Mouse (Mus musculus) testis, adult 2 months (tissue): Measurements from ENCODE around the gene Col25a1. TPM values are rescaled to one million over a fixed set of nuclear protein-coding genes. Genes with fewer than 3 reads are reported as not detected.
A peak's percentile ranks its signal among the peaks of the same experiment; 100 is the strongest.

Source experiments
- H3K27ac ChIP-seq: fragments of 200-500 bp; 2 replicates; pipeline ENCODE4 v1.5.1; 2012; ENCODE audit warnings: low read depth, low read length; ENCODE audit not compliant: control insufficient read depth, insufficient read depth
- H3K27me3 ChIP-seq: fragments of 200-500 bp; 2 replicates; pipeline ENCODE4 v1.6.1; 2012; ENCODE audit warnings: mild to moderate bottlenecking, low read length, moderate library complexity; ENCODE audit not compliant: control insufficient read depth, insufficient read depth
- H3K36me3 ChIP-seq: fragments of 200-500 bp; 2 replicates; pipeline ENCODE4 v1.6.1; 2012; ENCODE audit warnings: mild to moderate bottlenecking, low read length; ENCODE audit not compliant: control insufficient read depth, insufficient read depth
- H3K4me1 ChIP-seq: fragments of 200-500 bp; 2 replicates; pipeline ENCODE4 v1.6.1; 2012; ENCODE audit warnings: low read length; ENCODE audit not compliant: control insufficient read depth, insufficient read depth
- H3K4me3 ChIP-seq: fragments of 200-500 bp; 2 replicates; pipeline ENCODE4 v1.5.1; 2012; ENCODE audit warnings: low read depth, mild to moderate bottlenecking, low read length, moderate library complexity, mixed read lengths; ENCODE audit not compliant: control insufficient read depth
- CTCF ChIP-seq: fragments of 200-500 bp; IDR thresholded peaks from 2 replicates; pipeline ENCODE4 v1.5.1; 2012; ENCODE audit warnings: low read depth, mild to moderate bottlenecking, inconsistent platforms, low read length, moderate library complexity; ENCODE audit not compliant: control insufficient read depth, insufficient read depth, insufficient replicate concordance
- POLR2A ChIP-seq: fragments of 200-500 bp; IDR thresholded peaks from 2 replicates; pipeline ENCODE4 v1.6.1; 2012; ENCODE audit warnings: low read depth, mild to moderate bottlenecking, inconsistent platforms, low read length, moderate library complexity; ENCODE audit not compliant: control insufficient read depth
- polyA plus RNA-seq: library from polyadenylated mRNA; depleted of rRNA; stranded (reverse); fragments of >200 nt; gene quantifications from 2 replicates; pipeline ENCODE4 v1.2.3, GENCODE M21; 2012

Gene Col25a1
- polyA plus RNA-seq, 1 experiment: 1.9 TPM

DNA sequence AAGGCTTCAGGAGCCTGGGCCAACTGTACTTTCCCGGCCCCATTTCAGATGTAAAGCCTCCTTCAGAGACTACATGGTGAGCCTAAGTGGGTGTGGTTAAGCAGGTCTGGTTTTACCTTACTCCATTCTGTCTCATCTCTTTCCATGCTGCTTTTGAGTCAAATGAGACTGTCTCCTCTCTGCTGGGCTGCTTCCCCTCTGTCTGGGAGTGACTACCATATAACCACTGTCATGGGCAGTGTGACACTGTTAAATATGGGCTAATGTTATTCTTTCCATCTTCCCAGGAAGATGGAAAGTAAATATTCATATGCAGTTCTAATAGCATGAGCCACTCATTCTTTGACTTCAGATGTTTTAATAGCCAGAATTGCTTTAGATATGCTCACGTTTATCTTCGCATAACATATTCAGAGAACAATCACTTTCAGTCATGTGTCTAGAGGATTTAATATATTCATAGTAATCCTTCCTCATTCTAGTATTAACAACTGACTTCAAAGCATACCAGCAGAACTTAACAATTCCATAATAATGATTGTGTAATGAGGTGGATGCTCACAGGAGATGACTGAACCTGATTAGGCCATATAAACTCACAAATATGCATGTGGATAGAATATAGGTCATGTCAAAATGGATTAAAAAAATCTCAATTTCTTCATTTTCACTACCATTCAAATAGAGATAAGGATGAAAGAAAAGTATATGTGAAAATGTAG is 243.5 kb downstream of the Col25a1 start:
- Histone ChIP-seq H3K27me3 (no peaks in the 10 kb centered on the region), H3K27ac (no peak overlapping the region), H3K4me1 (no peaks in the 10 kb centered on the region), H3K4me3 (no peak overlapping the region), H3K36me3 (no peaks in the 10 kb centered on the region)
- no peak for TF ChIP-seq POLR2A

DNA sequence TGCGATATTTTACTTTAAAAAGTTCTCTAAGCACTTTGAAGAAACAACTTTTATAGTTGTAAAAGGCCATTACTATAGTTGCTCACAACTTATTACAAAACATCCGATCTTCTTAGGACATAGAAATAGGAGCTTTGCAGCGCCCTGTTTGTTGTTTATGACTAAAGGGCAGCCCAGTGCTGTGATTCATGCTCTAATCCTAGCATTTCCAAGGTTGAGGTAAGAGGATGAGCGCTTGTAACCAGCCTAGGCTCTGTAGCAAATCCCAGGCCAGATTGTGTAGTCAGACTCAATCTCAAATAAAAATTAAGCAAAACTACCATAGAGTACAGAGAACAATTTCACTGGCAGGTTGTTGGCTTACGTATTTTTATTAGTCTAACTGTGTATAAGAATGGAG is 246.5 kb downstream of the Col25a1 start:
- TF ChIP-seq POLR2A (no peak), CTCF (no peak)
- Histone ChIP-seq H3K4me1 (no peaks in the 10 kb centered on the region), H3K36me3 (no peaks in the 10 kb centered on the region), H3K27ac (0 out of 2 replicates have a peak overlapping the region, but pooled peaks have one; percentile 42), H3K4me3 (no peak overlapping the region), H3K27me3 (no peaks in the 10 kb centered on the region)

DNA sequence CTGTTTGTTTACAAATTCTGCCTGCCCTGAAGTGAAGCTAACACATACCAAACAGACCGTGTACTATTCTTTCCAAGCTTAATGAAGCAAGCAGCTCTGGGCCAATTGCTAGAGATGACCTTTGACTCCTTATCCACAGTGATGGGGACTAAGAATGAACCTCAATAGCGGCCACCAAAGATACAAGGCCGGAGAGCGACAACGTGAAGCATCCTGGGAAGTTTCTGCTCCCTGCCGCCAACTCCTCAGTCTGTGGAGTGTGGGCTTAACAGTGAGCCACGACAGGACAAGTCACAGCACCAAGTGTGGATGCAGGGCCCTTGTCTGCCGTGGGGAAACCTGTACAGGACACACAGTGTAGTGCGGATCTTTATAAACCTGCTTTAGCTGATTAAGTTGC is 247.3 kb downstream of the Col25a1 start:
- Histone ChIP-seq H3K27ac (no peak overlapping the region), H3K36me3 (no peaks in the 10 kb centered on the region), H3K4me1 (no peaks in the 10 kb centered on the region), H3K27me3 (no peaks in the 10 kb centered on the region), H3K4me3 (no peak overlapping the region)
- no peak for TF ChIP-seq POLR2A
- TF ChIP-seq CTCF: no peak

DNA sequence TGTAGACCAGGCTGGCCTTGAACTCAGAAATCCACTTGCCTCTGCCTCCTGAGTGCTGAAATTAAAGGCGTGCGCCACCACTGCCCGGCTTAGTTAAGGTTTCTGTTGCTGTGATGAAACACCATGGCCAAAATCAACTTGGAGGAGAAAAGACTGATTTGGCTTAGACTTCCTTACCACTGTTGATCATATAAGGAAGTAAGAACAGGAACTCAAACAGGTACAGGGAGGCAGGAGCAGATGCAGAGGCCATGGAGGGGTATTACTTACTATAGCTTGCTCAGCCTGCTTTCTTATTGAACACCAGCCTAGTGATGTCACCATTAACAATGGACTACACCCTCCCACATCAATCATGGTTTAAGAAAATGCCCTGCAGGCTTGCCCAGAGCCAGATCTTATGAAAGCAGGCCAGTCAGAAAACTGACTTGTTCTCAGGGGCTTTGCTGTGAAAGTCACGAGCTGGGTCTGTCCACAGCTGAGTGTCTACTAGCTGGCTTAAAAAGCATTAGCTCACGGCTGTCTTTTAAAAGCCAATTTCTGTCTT is 249.1 kb downstream of the Col25a1 start:
- no peaks in the 10 kb centered on the region for H3K4me1 ChIP-seq
- no peak overlapping the region for H3K4me3 ChIP-seq
- H3K36me3 ChIP-seq: no peaks in the 10 kb centered on the region
- H3K27ac ChIP-seq: no peak overlapping the region
- H3K27me3 ChIP-seq: no peaks in the 10 kb centered on the region
- TF ChIP-seq POLR2A (no peak), CTCF (no peak)

DNA sequence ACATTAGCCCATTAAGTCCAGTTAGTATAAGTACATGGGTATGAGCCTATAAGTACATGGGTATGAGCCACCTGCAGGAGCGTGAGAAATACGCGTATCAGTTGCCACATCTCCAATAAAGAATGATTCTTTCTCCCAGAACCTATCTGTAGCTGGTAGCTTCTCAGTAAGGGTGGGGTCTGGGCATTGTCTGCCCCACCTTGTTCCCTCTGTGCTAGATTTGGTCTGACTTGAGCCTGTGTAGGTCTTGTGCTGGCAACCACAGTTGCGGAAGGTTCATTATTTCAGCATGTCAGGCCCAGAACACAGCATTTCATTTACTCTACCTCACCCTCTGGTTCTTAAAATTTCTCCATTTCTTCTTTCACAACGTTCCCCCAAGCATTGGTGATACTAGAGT is 250.4 kb downstream of the Col25a1 start:
- Histone ChIP-seq H3K4me1 (no peaks in the 10 kb centered on the region), H3K4me3 (no peak overlapping the region), H3K27ac (no peak overlapping the region), H3K36me3 (no peaks in the 10 kb centered on the region), H3K27me3 (no peaks in the 10 kb centered on the region)
- no peak for TF ChIP-seq POLR2A
- no peak for TF ChIP-seq CTCF

DNA sequence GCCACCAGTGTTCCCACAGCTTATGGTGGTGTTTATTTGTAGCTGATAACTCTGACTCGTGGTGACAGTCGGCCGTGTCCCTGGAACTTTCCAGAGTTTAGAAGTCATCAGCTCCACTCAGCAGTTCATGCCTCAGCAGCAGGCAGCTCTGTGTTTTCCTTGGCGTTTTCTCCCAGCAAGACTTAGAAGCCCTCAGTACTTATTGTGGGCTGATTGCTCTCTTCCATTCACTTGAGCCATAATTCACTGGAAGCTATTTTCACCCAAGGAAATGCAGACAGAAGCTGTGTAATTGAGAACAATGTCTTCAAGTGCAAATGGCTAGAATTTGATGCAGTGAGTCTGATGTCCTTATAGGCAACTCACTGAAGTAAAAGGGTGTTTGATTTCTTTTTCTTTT is 254.6 kb downstream of the Col25a1 start:
- Histone ChIP-seq H3K27ac (no peak overlapping the region), H3K4me1 (no peaks in the 10 kb centered on the region), H3K4me3 (no peak overlapping the region), H3K36me3 (no peaks in the 10 kb centered on the region), H3K27me3 (no peaks in the 10 kb centered on the region)
- no peak for TF ChIP-seq CTCF
- TF ChIP-seq POLR2A: no peak

DNA sequence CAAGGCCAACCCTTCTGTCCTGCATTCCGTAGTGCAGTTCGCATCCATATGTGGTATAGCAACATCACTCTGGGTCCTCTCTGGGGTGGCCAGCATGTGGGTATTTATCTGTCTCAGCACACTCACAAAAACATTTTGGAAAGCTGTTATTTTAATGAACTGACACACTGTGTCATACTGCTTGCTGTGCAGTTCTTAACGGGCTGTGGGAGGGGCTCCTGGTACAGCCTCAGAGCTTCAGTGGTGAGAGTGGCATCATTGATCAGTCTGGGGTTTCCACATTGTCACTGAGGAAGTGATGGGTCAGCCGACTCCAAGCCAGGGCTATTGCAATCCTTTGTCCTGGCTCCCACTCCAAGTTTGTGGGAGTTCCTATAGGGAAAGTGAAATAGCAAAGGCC is 255.9 kb downstream of the Col25a1 start:
- Histone ChIP-seq H3K27ac (no peak overlapping the region), H3K4me1 (no peaks in the 10 kb centered on the region), H3K27me3 (no peaks in the 10 kb centered on the region), H3K4me3 (no peak overlapping the region), H3K36me3 (no peaks in the 10 kb centered on the region)
- TF ChIP-seq POLR2A (no peak), CTCF (no peak)
